Mouse (Mus musculus): ENCODE measurements at regions not wholly inside any gene's neighbourhood (a gene's known extent, or its start where the extent isn't known, plus 50 kb on each side); places are given as distances from the start of the nearest gene placed in this dataset.

GRCm38 (mm10) chr16:67944406-67944805 is 323.7 kb upstream of the Cadm2 start:
- no peak for TF ChIP-seq ZC3H11A (IDR thresholded peaks at IDR 0.05; ENCODE audit: low read depth, low read length)
- TF ChIP-seq POLR2A (IDR thresholded peaks at IDR 0.05; ENCODE audit: control insufficient read depth in 1 of 2, insufficient read depth in 1 of 2, low read depth in 1 of 2, low read length in 2 of 2, poor library complexity in 1 of 2) = no peak
- no peak for TF ChIP-seq EP300 (IDR thresholded peaks at IDR 0.05; ENCODE audit: low read depth in 1 of 2, low read length in 2 of 2)
- TF ChIP-seq USF1 (IDR thresholded peaks at IDR 0.05; ENCODE audit: low read depth, low read length) = no peak
- TF ChIP-seq CTCF (IDR thresholded peaks at IDR 0.05 in 2 of 3, conservative IDR thresholded peaks at IDR 0.05 in 1 of 3; ENCODE audit: control insufficient read depth in 1 of 3, insufficient read depth in 1 of 3, low read depth in 2 of 3, low read length in 3 of 3, poor library complexity in 1 of 3, severe bottlenecking in 1 of 3) = no peak
- no peak for TF ChIP-seq ZNF384 (IDR thresholded peaks at IDR 0.05; ENCODE audit: low read depth, low read length)
- TF ChIP-seq POLR2AphosphoS2 (IDR thresholded peaks at IDR 0.05; ENCODE audit: low read length) = no peak
- no peak for TF ChIP-seq UBTF (IDR thresholded peaks at IDR 0.05; ENCODE audit: borderline replicate concordance, insufficient read depth, low read depth, low read length)
- TF ChIP-seq RCOR1 (IDR thresholded peaks at IDR 0.05; ENCODE audit: low read depth, low read length) = no peak
- no peak for TF ChIP-seq ELF1 (IDR thresholded peaks at IDR 0.05; ENCODE audit: low read depth, low read length)
- no peak for TF ChIP-seq E2F4 (IDR thresholded peaks at IDR 0.05; ENCODE audit: borderline replicate concordance, low read depth, low read length)
- no peak for TF ChIP-seq MAX (IDR thresholded peaks at IDR 0.05; ENCODE audit: low read length)
- TF ChIP-seq ZKSCAN1 (IDR thresholded peaks at IDR 0.05; ENCODE audit: low read depth, low read length) = no peak

All from MEL (cell line).